Mouse (Mus musculus) testis, adult 2 months (tissue): Measurements from ENCODE around the gene Mfsd14a.

ENCODE experiments used
- CTCF ChIP-seq: fragments of 200-500 bp; IDR thresholded peaks from 2 replicates; pipeline ENCODE4 v1.5.1; 2012; ENCODE audit warnings: low read depth, mild to moderate bottlenecking, inconsistent platforms, low read length, moderate library complexity; ENCODE audit not compliant: control insufficient read depth, insufficient read depth, insufficient replicate concordance
- POLR2A ChIP-seq: fragments of 200-500 bp; IDR thresholded peaks from 2 replicates; pipeline ENCODE4 v1.6.1; 2012; ENCODE audit warnings: low read depth, mild to moderate bottlenecking, inconsistent platforms, low read length, moderate library complexity; ENCODE audit not compliant: control insufficient read depth

DNA sequence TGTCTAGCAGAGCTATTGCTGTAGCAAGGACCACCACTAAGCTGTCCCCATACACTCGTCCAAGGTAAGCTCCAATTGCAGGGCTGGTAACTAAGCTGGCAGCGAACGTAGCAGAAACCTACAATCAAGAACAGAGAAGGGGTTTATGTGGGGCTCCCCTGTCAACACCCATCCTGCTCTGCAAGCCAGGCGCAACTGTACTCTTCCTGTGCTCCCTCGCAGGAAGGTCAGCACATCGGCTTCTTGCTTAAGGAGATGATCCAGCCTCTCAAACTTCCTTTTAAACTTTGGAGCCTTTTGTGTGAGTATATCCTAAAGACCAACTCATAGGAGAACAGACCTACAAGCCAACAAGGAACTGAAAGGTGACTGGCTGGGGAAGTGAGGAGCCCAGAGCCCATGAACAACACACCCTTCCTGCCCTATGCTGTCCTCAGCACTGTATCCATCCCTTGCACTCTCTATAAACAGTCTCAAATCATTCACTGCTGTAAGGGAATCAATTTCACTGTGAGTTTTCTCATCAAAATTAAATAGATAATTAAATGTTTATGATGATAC is 20.6 kb downstream of the Mfsd14a start:
- TF ChIP-seq POLR2A: no peak
- TF ChIP-seq CTCF: no peak
